8 mouse cellular contexts compared by ENCODE assay signal in genomic region chr15:83215322-83216216, GRCm38 (mm10). TPM values are rescaled to one million over a fixed set of nuclear protein-coding genes. Genes with fewer than 3 reads are reported as not detected.
DNase-seq lines count a peak whose midpoint lies in the region; ATAC-seq and TF ChIP-seq lines count a peak whose summit lies in the region.

No protein-coding gene starts in this region.

- H3K9me3 ChIP-seq in heart, embryonic 11.5 days (replicated peaks; ENCODE audit: control insufficient read depth, low read length) = no peaks in the 10 kb centered on the region
- H3K9me3 ChIP-seq in heart, embryonic 10.5 days = no peaks in the 10 kb centered on the region
- H3K9me3 ChIP-seq in embryonic facial prominence, embryonic 10.5 days = no peaks in the 10 kb centered on the region
- no peaks in the 10 kb centered on the region for H3K9me3 ChIP-seq in hindbrain, embryonic 15.5 days
- H3K9me3 ChIP-seq in neural tube, embryonic 11.5 days (ENCODE audit: control insufficient read depth, low read length) = no peaks in the 10 kb centered on the region

- 48% methylated on average over 5 of the region's 5 CpGs for WGBS in heart, embryonic 11.5 days (ENCODE audit: insufficient replicate concordance)
- WGBS in heart, embryonic 10.5 days = 44% methylated on average over 5 of the region's 5 CpGs
- WGBS in embryonic facial prominence, embryonic 10.5 days = 37% methylated on average over 5 of the region's 5 CpGs
- WGBS in hindbrain, embryonic 15.5 days = 26% methylated on average over 5 of the region's 5 CpGs
- WGBS in neural tube, embryonic 11.5 days = 38% methylated on average over 5 of the region's 5 CpGs
- 61% methylated on average over 5 of the region's 5 CpGs for WGBS in thymus, adult 2 months

- H3K27ac ChIP-seq in heart, embryonic 11.5 days (ENCODE audit: low read depth, low read length) = 0 out of 2 replicates have a peak overlapping the region, but pooled peaks have one; percentile 38
- H3K27ac ChIP-seq in heart, embryonic 10.5 days = no peak overlapping the region
- H3K27ac ChIP-seq in embryonic facial prominence, embryonic 10.5 days (replicated peaks) = peak overlapping the region; percentile 69
- peak overlapping the region; percentile 58 for H3K27ac ChIP-seq in hindbrain, embryonic 15.5 days (replicated peaks)
- peak overlapping the region; percentile 61 for H3K27ac ChIP-seq in neural tube, embryonic 11.5 days (ENCODE audit: low read depth, low read length)
- no peak overlapping the region for H3K27ac ChIP-seq in thymus, adult 2 months (ENCODE audit: control insufficient read depth, insufficient read depth, low read length)

- no peak; the same call in 1 of the 2 replicates for ATAC-seq in heart, embryonic 11.5 days (replicated peaks; ENCODE audit: insufficient number of reproducible peaks, low FRiP score, low TSS enrichment)
- ATAC-seq in hindbrain, embryonic 15.5 days (ENCODE audit: low FRiP score, low read depth) = 0 out of 2 replicates have a peak, but pooled peaks have one; percentile 38
- no peak for ATAC-seq in neural tube, embryonic 11.5 days (ENCODE audit: insufficient read depth, low FRiP score, low TSS enrichment)
- ATAC-seq in megakaryocyte progenitor cell, adult 5-6 weeks (replicated peaks; ENCODE audit: poor library complexity) = no peak
- ATAC-seq in CD4-positive, CD25-positive, alpha-beta regulatory T cell, adult 4 months = no peak

- no peak overlapping the region for H3K4me2 ChIP-seq in heart, embryonic 11.5 days
- H3K4me2 ChIP-seq in hindbrain, embryonic 15.5 days = no peak overlapping the region
- H3K4me2 ChIP-seq in neural tube, embryonic 11.5 days (ENCODE audit: low read depth) = no peak overlapping the region

- no peak for TF ChIP-seq CTCF in thymus, adult 2 months (IDR thresholded peaks at IDR 0.05; ENCODE audit: borderline replicate concordance, control insufficient read depth, extremely low read depth, insufficient read depth, low read length, poor library complexity)

- no peak for DNase-seq in heart, embryonic 10.5 days (ENCODE audit: low spot score)
- DNase-seq in embryonic facial prominence, embryonic 10.5 days (ENCODE audit: low spot score) = peak; percentile 56
- DNase-seq in neural tube, embryonic 11.5 days (ENCODE audit: low spot score) = peak; percentile 53
- DNase-seq in thymus, adult 2 months = no peak

- H3K4me3 ChIP-seq in heart, embryonic 11.5 days (ENCODE audit: low read depth, low read length) = no peak overlapping the region
- no peak overlapping the region for H3K4me3 ChIP-seq in heart, embryonic 10.5 days
- no peak overlapping the region for H3K4me3 ChIP-seq in embryonic facial prominence, embryonic 10.5 days
- H3K4me3 ChIP-seq in hindbrain, embryonic 15.5 days = no peak overlapping the region
- no peak overlapping the region for H3K4me3 ChIP-seq in neural tube, embryonic 11.5 days (ENCODE audit: low read depth, low read length)
- no peak overlapping the region for H3K4me3 ChIP-seq in thymus, adult 2 months (ENCODE audit: control insufficient read depth, insufficient read depth, low read length)

- H3K9ac ChIP-seq in heart, embryonic 11.5 days (ENCODE audit: low read depth, low read length) = no peak overlapping the region
- H3K9ac ChIP-seq in hindbrain, embryonic 15.5 days = no peak overlapping the region
- H3K9ac ChIP-seq in neural tube, embryonic 11.5 days (ENCODE audit: low read length) = no peak overlapping the region

- no peaks in the 10 kb centered on the region for H3K36me3 ChIP-seq in heart, embryonic 11.5 days (ENCODE audit: control insufficient read depth, insufficient read depth, low read length)
- H3K36me3 ChIP-seq in heart, embryonic 10.5 days = no peaks in the 10 kb centered on the region
- no peaks in the 10 kb centered on the region for H3K36me3 ChIP-seq in embryonic facial prominence, embryonic 10.5 days (replicated peaks)
- H3K36me3 ChIP-seq in hindbrain, embryonic 15.5 days = no peaks in the 10 kb centered on the region
- H3K36me3 ChIP-seq in neural tube, embryonic 11.5 days (ENCODE audit: control insufficient read depth, insufficient read depth, low read length) = no peaks in the 10 kb centered on the region
- H3K36me3 ChIP-seq in thymus, adult 2 months (ENCODE audit: control insufficient read depth, insufficient read depth, low read length) = no peaks in the 10 kb centered on the region

- H3K4me1 ChIP-seq in heart, embryonic 11.5 days (ENCODE audit: control insufficient read depth, insufficient read depth, low read length) = 0 out of 2 replicates have a peak, but pooled peaks cover 3% of the 10 kb centered on the region
- peaks cover 5% of the 10 kb centered on the region; the same call in 1 of the 2 replicates for H3K4me1 ChIP-seq in heart, embryonic 10.5 days
- H3K4me1 ChIP-seq in embryonic facial prominence, embryonic 10.5 days = peaks cover 15% of the 10 kb centered on the region
- H3K4me1 ChIP-seq in hindbrain, embryonic 15.5 days (replicated peaks) = peaks cover 11% of the 10 kb centered on the region
- H3K4me1 ChIP-seq in neural tube, embryonic 11.5 days (ENCODE audit: control insufficient read depth, insufficient read depth, low read length) = peaks cover 9% of the 10 kb centered on the region; the same call in 1 of the 2 replicates
- no peaks in the 10 kb centered on the region for H3K4me1 ChIP-seq in thymus, adult 2 months (replicated peaks; ENCODE audit: control insufficient read depth, insufficient read depth, low read length)

- H3K27me3 ChIP-seq in heart, embryonic 11.5 days (ENCODE audit: control insufficient read depth, insufficient read depth, low read length) = no peaks in the 10 kb centered on the region
- H3K27me3 ChIP-seq in heart, embryonic 10.5 days (ENCODE audit: insufficient read depth, poor library complexity, severe bottlenecking) = no peaks in the 10 kb centered on the region
- H3K27me3 ChIP-seq in embryonic facial prominence, embryonic 10.5 days (replicated peaks; ENCODE audit: low read depth, poor library complexity, severe bottlenecking) = 0 out of 2 replicates have a peak, but pooled peaks cover 7% of the 10 kb centered on the region
- H3K27me3 ChIP-seq in hindbrain, embryonic 15.5 days = no peaks in the 10 kb centered on the region
- no peaks in the 10 kb centered on the region for H3K27me3 ChIP-seq in neural tube, embryonic 11.5 days (ENCODE audit: control insufficient read depth, insufficient read depth, low read length)
- no peaks in the 10 kb centered on the region for H3K27me3 ChIP-seq in thymus, adult 2 months (ENCODE audit: control insufficient read depth, insufficient read depth, low read length)

- no peak for TF ChIP-seq POLR2A in thymus, adult 2 months (IDR thresholded peaks at IDR 0.05; ENCODE audit: control insufficient read depth, extremely low read depth, insufficient read depth, low read length, poor library complexity)

RNA-seq across cellular contexts. Expression of gene A4galt, which starts 36.0 kb away (rescaled TPM):
- polyA plus RNA-seq in heart, embryonic 11.5 days (2014; fragmentation: Nextera tagmentation; extraction: Ambion mirVana) = 0.17 and 0.55 TPM in 2 replicates
- not detected in 2 replicates for polyA plus RNA-seq in heart, embryonic 10.5 days (2016; fragmentation: Nextera tagmentation; extraction: Ambion mirVana)
- 0.34 and 0.77 TPM in 2 replicates for polyA plus RNA-seq in embryonic facial prominence, embryonic 10.5 days (2016; fragmentation: Nextera tagmentation; extraction: Ambion mirVana)
- 4.6 and 5.2 TPM in 2 replicates for polyA plus RNA-seq in hindbrain, embryonic 15.5 days (2015; fragmentation: Nextera tagmentation; extraction: Ambion mirVana)
- polyA plus RNA-seq in neural tube, embryonic 11.5 days (2014; fragmentation: Nextera tagmentation; extraction: Ambion mirVana) = 0.60 and 0.81 TPM in 2 replicates
- polyA plus RNA-seq in thymus, adult 2 months (2012; rRNA removed) = 5.4 and 6.4 TPM in 2 replicates
- not detected in 2 replicates for total RNA-seq in megakaryocyte progenitor cell, adult 5-6 weeks (2015)
- not detected in 2 replicates for total RNA-seq in megakaryocyte progenitor cell, adult 5-6 weeks (2017)
- polyA plus RNA-seq in CD4-positive, CD25-positive, alpha-beta regulatory T cell, adult 4 months (2017; shearing (Covaris generic)) = not detected

RNA-seq across cellular contexts. Expression of gene Cyb5r3, which starts 43.2 kb away (rescaled TPM):
- 154 and 162 TPM in 2 replicates for polyA plus RNA-seq in heart, embryonic 11.5 days (2014; fragmentation: Nextera tagmentation; extraction: Ambion mirVana)
- 177 and 178 TPM in 2 replicates for polyA plus RNA-seq in heart, embryonic 10.5 days (2016; fragmentation: Nextera tagmentation; extraction: Ambion mirVana)
- polyA plus RNA-seq in embryonic facial prominence, embryonic 10.5 days (2016; fragmentation: Nextera tagmentation; extraction: Ambion mirVana) = 194 and 204 TPM in 2 replicates
- polyA plus RNA-seq in hindbrain, embryonic 15.5 days (2015; fragmentation: Nextera tagmentation; extraction: Ambion mirVana) = 116 and 144 TPM in 2 replicates
- polyA plus RNA-seq in neural tube, embryonic 11.5 days (2014; fragmentation: Nextera tagmentation; extraction: Ambion mirVana) = 175 and 179 TPM in 2 replicates
- polyA plus RNA-seq in thymus, adult 2 months (2012; rRNA removed) = 60.5 and 61.7 TPM in 2 replicates
- 46.8 and 57.3 TPM in 2 replicates for total RNA-seq in megakaryocyte progenitor cell, adult 5-6 weeks (2015)
- total RNA-seq in megakaryocyte progenitor cell, adult 5-6 weeks (2017) = 26.2 and 32.7 TPM in 2 replicates
- 100 to 1,000 TPM in 1 of 2 experiments, 10 to 100 TPM in 1; 62.0 to 116 TPM for polyA plus RNA-seq in CD4-positive, CD25-positive, alpha-beta regulatory T cell, adult 4 months (2017; shearing (Covaris generic))

Comparison
In these comparisons a context has a peak if more than half of its experiments do, and no peak if none do; other contexts are left out.
1. H3K27ac ChIP-seq: peak in heart, embryonic 11.5 days (single experiment), embryonic facial prominence, embryonic 10.5 days (single experiment), hindbrain, embryonic 15.5 days (single experiment) and neural tube, embryonic 11.5 days (single experiment); none in heart, embryonic 10.5 days (single experiment) and thymus, adult 2 months (single experiment).
2. DNase-seq: peak in embryonic facial prominence, embryonic 10.5 days (single experiment) and neural tube, embryonic 11.5 days (single experiment); none in heart, embryonic 10.5 days (single experiment) and thymus, adult 2 months (single experiment).